Mouse (Mus musculus): Measurements from ENCODE around the gene Mto1.
A peak's percentile ranks its signal among the peaks of the same experiment; 100 is the strongest.

Mto1 gene

DNA sequence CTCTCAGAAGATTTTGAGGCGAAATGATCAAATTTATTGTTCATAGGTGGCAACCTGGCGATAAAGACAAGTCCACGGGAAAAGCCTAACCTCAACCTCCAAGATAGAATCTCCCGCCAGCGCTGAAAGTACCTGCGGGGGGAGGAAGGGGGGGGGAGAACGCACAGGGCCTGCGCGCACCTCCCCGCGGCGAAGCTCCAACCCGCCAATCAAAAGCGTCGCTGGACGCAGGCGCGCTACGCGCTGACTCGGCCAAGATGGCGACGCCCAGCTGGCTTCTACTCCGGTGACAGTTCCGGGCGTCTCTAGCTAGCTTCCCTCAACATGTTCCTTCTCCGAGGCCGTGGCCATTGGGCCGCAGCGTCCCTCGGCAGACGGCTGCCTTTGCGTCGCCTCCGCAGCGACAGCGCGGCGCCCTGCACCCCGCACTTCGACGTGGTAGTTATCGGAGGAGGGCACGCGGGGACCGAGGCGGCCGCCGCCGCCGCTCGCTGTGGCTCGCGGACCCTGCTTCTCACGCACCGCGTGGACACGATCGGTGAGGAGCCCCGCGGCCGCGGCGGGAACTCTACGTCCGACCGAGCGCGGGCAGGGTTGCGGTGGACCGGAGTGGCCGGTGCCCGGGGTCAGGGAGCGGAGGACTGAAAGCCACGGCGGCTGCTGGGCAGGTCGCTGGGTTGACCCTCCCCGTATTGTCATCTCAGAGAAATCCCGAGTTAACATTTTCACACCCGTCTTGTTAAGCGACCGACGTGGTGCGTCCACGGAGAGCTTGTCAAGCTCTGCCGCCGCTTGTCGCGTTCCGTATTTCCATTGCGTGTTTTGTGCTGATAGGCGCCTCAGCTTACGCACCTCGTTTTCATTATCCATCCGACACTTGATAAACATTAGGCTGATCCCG, at the start of gene Mto1, which contains the start of gene Gm17324:
Mto1 (plus strand) TSS at position 236 of the 901 bp plus-strand sequence.
Gm17324 (minus strand) TSS at position 814 of the 901 bp plus-strand sequence.
- DNase-seq (ENCODE audit: low spot score): peak; percentile 68

- DNase-seq (ENCODE audit: low spot score): no peak
Observed at GRCm38 (mm10) chr9:78400570-78400969, 47.4 kb upstream of the Mto1 start.

GRCm38 (mm10) chr9:78401596-78401995, 46.4 kb upstream of the Mto1 start:
- no peak for DNase-seq (ENCODE audit: low spot score)

DNA sequence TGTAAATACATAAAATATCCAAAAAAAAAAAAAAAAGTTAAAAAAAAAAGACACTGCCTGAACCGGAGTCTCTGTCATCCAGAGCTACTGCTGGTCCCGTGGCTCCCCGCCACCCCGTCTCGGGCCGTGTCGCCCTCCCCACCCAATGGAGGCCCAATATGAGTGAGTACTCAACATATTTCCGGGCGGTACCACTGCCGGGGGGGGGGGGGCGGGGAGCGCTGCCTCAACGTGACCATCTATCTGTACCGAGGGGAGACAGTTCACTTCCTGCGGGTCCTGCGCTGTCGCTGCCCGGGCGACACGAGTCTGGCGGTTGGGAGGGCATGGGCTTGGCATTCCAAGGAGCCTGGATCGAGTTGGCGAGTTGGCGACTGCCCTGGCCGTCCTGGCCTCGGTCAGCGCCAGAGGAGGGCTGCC, 20.6 kb upstream of the Mto1 start:
- DNase-seq (ENCODE audit: low spot score): no peak

GRCm38 (mm10) chr9:78428185-78428584, 19.8 kb upstream of the Mto1 start:
- no peak for DNase-seq (ENCODE audit: low spot score)

- no peak for DNase-seq (ENCODE audit: low spot score)
Observed at GRCm38 (mm10) chr9:78428870-78429432, 19.1 kb upstream of the Mto1 start.

GRCm38 (mm10) chr9:78429551-78429950, 18.5 kb upstream of the Mto1 start:
- DNase-seq (ENCODE audit: low spot score): no peak

GRCm38 (mm10) chr9:78430486-78430885, 17.5 kb upstream of the Mto1 start:
- no peak for DNase-seq (ENCODE audit: low spot score)

GRCm38 (mm10) chr9:78432471-78432870, 15.5 kb upstream of the Mto1 start:
- DNase-seq (ENCODE audit: low spot score): no peak

DNA sequence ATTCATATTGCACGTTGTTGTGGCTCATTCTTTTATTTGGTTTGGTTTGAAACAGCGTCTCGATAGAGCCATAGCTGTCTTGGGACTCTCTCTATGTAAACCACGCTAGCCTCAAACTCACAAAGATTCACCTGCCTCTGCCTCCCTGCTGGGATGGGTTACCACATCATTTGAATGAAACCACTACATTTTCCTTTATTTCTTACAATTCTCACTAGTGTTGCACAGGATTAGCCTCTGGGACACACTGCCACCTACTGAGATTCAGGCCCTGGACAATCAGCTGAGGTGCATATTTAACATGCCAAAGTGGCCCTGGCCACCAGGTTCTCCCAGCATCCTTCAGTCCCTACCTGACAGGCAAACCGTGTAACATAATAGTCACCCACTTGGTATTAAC, 8.6 kb upstream of the Mto1 start:
- DNase-seq (ENCODE audit: low spot score): no peak

- DNase-seq (ENCODE audit: low spot score): no peak
Observed at GRCm38 (mm10) chr9:78442237-78442578, 5.8 kb upstream of the Mto1 start.

- DNase-seq (ENCODE audit: low spot score): no peak
Observed at GRCm38 (mm10) chr9:78442579-78443392, 5.2 kb upstream of the Mto1 start, which contains the start of gene Cgas. Cgas (minus strand) TSS chr9:78443237.

- DNase-seq (ENCODE audit: low spot score): no peak
Observed at GRCm38 (mm10) chr9:78447606-78447972, 419 bp upstream of the Mto1 start.

DNA sequence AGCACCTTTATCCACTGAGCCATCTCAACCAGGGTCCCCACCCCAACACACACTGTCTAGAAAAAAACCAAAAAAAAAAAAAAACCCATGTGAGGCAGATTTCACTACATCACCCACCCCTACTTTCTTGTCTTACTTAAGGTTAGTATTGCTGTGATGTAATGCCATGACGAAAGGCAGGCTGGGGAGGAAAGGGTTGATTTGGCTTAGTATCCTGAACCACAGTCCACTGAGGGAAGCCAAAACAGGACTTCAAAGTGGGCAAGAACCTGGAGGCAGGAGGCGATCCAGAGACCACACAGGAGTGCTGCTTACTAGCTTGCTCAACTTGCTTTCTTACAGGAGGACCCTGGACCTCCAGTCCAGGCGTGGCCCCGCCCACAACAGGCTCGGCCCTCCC, 2.4 kb downstream of the Mto1 start:
- no peak for DNase-seq (ENCODE audit: low spot score)

- DNase-seq (ENCODE audit: low spot score): no peak
Observed at GRCm38 (mm10) chr9:78451382-78451781, 3.4 kb downstream of the Mto1 start.

- no peak for DNase-seq (ENCODE audit: low spot score)
Observed at GRCm38 (mm10) chr9:78457026-78457425, 9.0 kb downstream of the Mto1 start.

- DNase-seq (ENCODE audit: low spot score): no peak
Observed at GRCm38 (mm10) chr9:78463337-78463736, 15.3 kb downstream of the Mto1 start.

GRCm38 (mm10) chr9:78465725-78466124, 17.7 kb downstream of the Mto1 start:
- no peak for DNase-seq (ENCODE audit: low spot score)

DNA sequence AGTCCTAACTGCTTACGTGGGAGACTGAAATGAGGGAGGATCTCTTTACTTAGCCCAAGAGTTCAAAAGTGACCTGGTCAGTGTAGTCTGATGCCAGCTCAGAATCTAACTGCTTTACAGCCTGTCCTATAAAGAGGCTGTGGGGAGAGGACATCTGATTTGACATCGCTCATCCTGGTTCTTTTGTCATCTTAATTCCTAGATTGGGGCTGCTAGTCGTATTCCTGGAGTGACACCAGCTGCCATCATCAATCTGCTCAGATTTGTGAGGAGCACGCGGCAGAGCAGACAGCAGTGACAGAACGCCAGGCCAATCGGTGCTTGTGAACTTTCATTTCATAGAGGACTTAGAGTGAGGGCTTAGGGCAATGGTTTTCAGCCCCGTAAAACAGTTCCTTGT, 25.6 kb downstream of the Mto1 start:
- no peak for DNase-seq (ENCODE audit: low spot score)

- DNase-seq (ENCODE audit: low spot score): no peak
Observed at GRCm38 (mm10) chr9:78474270-78474669, 26.3 kb downstream of the Mto1 start.

DNA sequence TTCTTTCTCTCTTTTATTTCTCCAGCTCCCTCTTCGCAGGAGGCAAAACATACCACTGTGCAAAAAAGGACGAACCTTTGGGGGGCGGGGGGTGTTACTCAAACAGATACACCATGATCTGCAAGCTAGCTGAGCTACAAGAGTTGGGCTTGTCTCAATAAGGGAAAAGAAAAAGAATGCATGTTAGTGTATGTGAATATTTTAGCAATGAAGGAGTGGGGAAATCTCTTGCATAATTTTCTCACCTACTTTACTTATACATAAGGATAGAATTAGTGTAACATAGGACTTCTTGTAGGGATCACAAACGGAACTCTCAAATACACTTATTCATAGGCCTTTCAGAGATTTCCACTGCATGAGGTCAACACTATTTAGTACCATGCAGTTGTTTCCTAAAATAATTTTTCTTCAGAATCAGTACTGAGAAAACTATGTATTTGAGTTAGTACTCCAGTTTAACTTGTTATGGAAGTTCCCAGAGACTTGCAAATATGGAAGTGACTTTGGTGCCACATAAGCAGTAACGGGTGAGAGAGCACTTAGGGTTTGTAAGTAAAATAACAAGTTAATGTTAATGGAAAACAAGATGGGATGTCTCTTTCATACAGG, 26.9 kb downstream of the Mto1 start:
- no peak for DNase-seq (ENCODE audit: low spot score)

- DNase-seq (ENCODE audit: low spot score): no peak
Observed at GRCm38 (mm10) chr9:78475383-78475780, 27.4 kb downstream of the Mto1 start.
